Mouse (Mus musculus) spleen, postnatal 10 days (tissue): ENCODE measurements around the gene Ror2.
"Not testable (repeated sequence)": the region's sequence is repeated elsewhere in the genome, so short reads cannot be mapped to it uniquely, and the experiment has no call there.

Experiments
- DNase-seq, 2 experiments: peaks; one replicate each; pipeline ENCODE4 v3.0.0; 2021 to 2022; ENCODE audit warnings: low spot score in 2 of 2

The Ror2 gene

GRCm38 (mm10) chr13:53285756-53286361 lies at the start of gene Ror2:
Ror2 (minus strand) TSS chr13:53286124.
- DNase-seq: peak in 1 of 2 experiments; percentile 16

- DNase-seq: no peak
Observed at GRCm38 (mm10) chr13:53333769-53334168, 47.8 kb upstream of the Ror2 start.

GRCm38 (mm10) chr13:53330246-53330645 lies 44.3 kb upstream of the Ror2 start:
- DNase-seq: no peak

GRCm38 (mm10) chr13:53325531-53325930 lies 39.6 kb upstream of the Ror2 start:
- no peak for DNase-seq

- DNase-seq: peak in 1 of 2 experiments; percentile 60
Observed at GRCm38 (mm10) chr13:53323661-53324060, 37.7 kb upstream of the Ror2 start.

- no peak for DNase-seq
Observed at GRCm38 (mm10) chr13:53320899-53321298, 35.0 kb upstream of the Ror2 start.

GRCm38 (mm10) chr13:53316515-53317295 lies 30.8 kb upstream of the Ror2 start:
- no peak for DNase-seq

- not testable (repeated sequence) for DNase-seq
Observed at GRCm38 (mm10) chr13:53315757-53316156, 29.8 kb upstream of the Ror2 start.

GRCm38 (mm10) chr13:53310442-53310841 lies 24.5 kb upstream of the Ror2 start:
- DNase-seq: no peak

GRCm38 (mm10) chr13:53309661-53310160 lies 23.8 kb upstream of the Ror2 start:
- no peak for DNase-seq

- no peak for DNase-seq
Observed at GRCm38 (mm10) chr13:53309148-53309547, 23.2 kb upstream of the Ror2 start.

GRCm38 (mm10) chr13:53306836-53307235 lies 20.9 kb upstream of the Ror2 start:
- no peak for DNase-seq

GRCm38 (mm10) chr13:53305256-53305655 lies 19.3 kb upstream of the Ror2 start:
- no peak for DNase-seq

- no peak for DNase-seq
Observed at GRCm38 (mm10) chr13:53302688-53303087, 16.8 kb upstream of the Ror2 start.

GRCm38 (mm10) chr13:53293065-53293464 lies 7.1 kb upstream of the Ror2 start:
- no peak for DNase-seq

GRCm38 (mm10) chr13:53292244-53292643 lies 6.3 kb upstream of the Ror2 start:
- DNase-seq: no peak

- DNase-seq: no peak
Observed at GRCm38 (mm10) chr13:53285261-53285755, 616 bp downstream of the Ror2 start.

- DNase-seq: no peak
Observed at GRCm38 (mm10) chr13:53284740-53285191, 1.2 kb downstream of the Ror2 start.

GRCm38 (mm10) chr13:53281604-53282396 lies 4.1 kb downstream of the Ror2 start:
- DNase-seq: no peak

GRCm38 (mm10) chr13:53278908-53279307 lies 7.0 kb downstream of the Ror2 start:
- no peak for DNase-seq

- DNase-seq: no peak
Observed at GRCm38 (mm10) chr13:53276381-53276780, 9.5 kb downstream of the Ror2 start.

- DNase-seq: no peak
Observed at GRCm38 (mm10) chr13:53275778-53276177, 10.1 kb downstream of the Ror2 start.
